Mouse (Mus musculus): ENCODE results near the gene Rad51ap1. TPM values are rescaled to one million over a fixed set of nuclear protein-coding genes. Genes with fewer than 3 reads are reported as not detected.

Gene Rad51ap1
- polyA plus RNA-seq, 1 experiment = 34.6 TPM

GRCm38 (mm10) chr6:126910727-126911126 is 28.7 kb downstream of the Rad51ap1 start:
- TF ChIP-seq GATA1 (IDR thresholded peaks at IDR 0.05; ENCODE audit: low read length) = no peak

- no peak for TF ChIP-seq GATA1 (IDR thresholded peaks at IDR 0.05; ENCODE audit: low read length)
Observed at GRCm38 (mm10) chr6:126907876-126908275, 31.5 kb downstream of the Rad51ap1 start.

GRCm38 (mm10) chr6:126907378-126907777 is 32.0 kb downstream of the Rad51ap1 start:
- TF ChIP-seq GATA1 (IDR thresholded peaks at IDR 0.05; ENCODE audit: low read length) = no peak

- no peak for TF ChIP-seq GATA1 (IDR thresholded peaks at IDR 0.05; ENCODE audit: low read length)
Observed at GRCm38 (mm10) chr6:126877118-126877517, 62.3 kb downstream of the Rad51ap1 start.

Other genes with a start within 250 kb of the Rad51ap1 start
- not detected in 2 replicates for gene Kcna6, start 198.9 kb downstream of the Rad51ap1 start, polyA plus RNA-seq (2012)
- 4.4 and 5.1 TPM in 2 replicates for gene Ndufa9, start 90.5 kb downstream of the Rad51ap1 start, polyA plus RNA-seq (2012)
- not detected in 2 replicates for gene Akap3, start 86.5 kb downstream of the Rad51ap1 start, polyA plus RNA-seq (2012)
- gene Dyrk4, start 17.7 kb downstream of the Rad51ap1 start, polyA plus RNA-seq (2012) = not detected in 2 replicates
- 3.1 TPM in 2 replicates for gene D6Wsu163e, start 375 bp upstream of the Rad51ap1 start, polyA plus RNA-seq (2012)
- not detected in 2 replicates for gene Fgf6, start 76.0 kb upstream of the Rad51ap1 start, polyA plus RNA-seq (2012)
- gene Fgf23, start 133.3 kb upstream of the Rad51ap1 start, polyA plus RNA-seq (2012) = not detected in 2 replicates
- 0.59 and 0.76 TPM in 2 replicates for gene Tigar, start 170.0 kb upstream of the Rad51ap1 start, polyA plus RNA-seq (2012)
- gene Ccnd2, start 212.6 kb upstream of the Rad51ap1 start, polyA plus RNA-seq (2012) = 304 and 778 TPM in 2 replicates

Measured in G1E-ER4 (cell line).